Mouse (Mus musculus) brain, adult 2 months (tissue): Measurements from ENCODE around the gene Kmt5b.

Experiments used
- DNase-seq: peaks from one replicate; pipeline ENCODE4 v3.0.0; 2011; ENCODE audit warnings: low read depth, low spot score

The Kmt5b gene

DNA sequence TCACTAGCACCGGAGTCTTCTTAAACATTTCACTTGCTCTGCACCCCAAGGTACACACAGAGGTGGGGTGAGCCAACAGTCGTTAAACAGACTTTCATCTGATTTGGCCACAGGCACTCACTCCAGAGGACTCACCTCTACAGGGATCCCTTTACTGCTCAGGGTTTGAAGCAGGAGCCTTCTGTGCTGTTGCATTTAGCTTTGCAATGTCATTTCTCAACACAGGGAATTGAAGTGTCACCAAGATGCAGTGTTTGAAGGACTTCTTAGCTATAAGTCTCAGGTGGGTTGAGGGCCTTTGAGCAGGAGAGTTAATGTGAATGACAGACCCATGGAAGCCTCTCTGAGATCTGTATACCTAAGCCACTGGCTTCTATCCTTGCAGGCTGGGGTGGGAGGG is 76.4 kb downstream of the Kmt5b start:
- DNase-seq, result no peak

DNA sequence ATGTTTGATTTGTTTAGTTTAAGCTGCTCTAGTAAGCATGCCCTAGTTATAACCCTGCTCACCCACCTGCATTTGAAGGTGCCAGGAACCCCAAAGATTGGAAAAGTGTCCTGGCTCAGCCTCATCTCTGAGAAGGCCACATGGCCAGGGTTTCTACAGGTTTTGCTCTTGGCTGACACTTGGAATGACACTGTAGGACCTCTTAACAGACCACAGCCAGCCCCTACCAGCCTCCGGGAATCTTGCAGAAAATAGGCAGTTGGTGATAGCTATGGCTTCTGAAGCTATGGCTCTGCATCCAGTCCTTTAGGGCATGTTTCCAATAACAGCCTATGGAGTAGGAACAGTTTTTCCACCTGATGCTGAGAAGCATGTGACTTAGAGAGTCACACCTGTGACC is 77.6 kb downstream of the Kmt5b start:
- DNase-seq, result peak; percentile 61

DNA sequence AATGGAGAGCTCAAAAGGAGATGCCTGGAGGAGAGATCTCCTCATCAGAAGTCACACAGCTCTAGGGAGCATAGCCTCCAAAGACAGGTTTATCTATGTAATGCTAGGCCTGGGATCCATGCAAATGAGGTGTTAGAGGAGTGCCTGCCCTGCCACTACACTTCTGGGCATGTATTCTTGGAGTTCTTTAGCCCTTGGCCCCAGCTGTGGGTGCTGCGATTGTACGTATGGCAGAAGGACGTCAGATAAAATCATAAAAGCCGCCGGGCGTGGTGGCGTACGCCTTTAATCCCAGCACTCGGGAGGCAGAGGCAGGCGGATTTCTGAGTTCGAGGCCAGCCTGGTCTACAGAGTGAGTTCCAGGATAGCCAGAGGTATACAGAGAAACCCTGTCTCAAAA is 78.1 kb downstream of the Kmt5b start:
- no peak for DNase-seq

DNA sequence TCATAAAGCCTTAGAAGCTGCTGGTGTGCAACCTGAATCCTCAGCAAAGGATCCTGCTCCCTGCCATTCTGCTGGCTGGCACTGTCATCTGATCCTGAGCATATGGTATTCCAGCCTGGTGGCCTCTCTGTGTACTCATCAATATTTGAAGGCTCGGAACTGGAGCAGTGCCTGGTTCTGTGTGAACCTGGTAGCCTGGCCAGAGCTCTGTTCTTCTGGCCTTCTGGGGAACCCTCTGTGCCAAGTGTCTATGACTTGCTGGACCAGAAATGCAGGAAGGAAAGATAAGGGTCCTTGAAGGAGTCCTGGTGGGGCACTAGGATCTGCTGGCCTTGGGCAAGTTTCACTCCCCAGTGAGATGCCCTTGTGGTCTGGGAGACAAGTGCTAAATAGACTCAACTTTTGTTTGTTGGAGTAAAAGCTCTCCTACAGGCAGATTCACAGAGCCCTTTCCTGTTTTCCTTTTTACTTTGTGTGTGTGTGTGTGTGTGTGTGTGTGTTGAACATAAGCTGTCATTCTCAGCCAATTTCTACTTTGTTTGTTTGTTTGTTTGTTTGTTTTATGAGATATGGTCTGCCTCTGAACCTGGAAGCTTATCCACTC is 78.7 kb downstream of the Kmt5b start:
- peak; percentile 98 for DNase-seq

DNA sequence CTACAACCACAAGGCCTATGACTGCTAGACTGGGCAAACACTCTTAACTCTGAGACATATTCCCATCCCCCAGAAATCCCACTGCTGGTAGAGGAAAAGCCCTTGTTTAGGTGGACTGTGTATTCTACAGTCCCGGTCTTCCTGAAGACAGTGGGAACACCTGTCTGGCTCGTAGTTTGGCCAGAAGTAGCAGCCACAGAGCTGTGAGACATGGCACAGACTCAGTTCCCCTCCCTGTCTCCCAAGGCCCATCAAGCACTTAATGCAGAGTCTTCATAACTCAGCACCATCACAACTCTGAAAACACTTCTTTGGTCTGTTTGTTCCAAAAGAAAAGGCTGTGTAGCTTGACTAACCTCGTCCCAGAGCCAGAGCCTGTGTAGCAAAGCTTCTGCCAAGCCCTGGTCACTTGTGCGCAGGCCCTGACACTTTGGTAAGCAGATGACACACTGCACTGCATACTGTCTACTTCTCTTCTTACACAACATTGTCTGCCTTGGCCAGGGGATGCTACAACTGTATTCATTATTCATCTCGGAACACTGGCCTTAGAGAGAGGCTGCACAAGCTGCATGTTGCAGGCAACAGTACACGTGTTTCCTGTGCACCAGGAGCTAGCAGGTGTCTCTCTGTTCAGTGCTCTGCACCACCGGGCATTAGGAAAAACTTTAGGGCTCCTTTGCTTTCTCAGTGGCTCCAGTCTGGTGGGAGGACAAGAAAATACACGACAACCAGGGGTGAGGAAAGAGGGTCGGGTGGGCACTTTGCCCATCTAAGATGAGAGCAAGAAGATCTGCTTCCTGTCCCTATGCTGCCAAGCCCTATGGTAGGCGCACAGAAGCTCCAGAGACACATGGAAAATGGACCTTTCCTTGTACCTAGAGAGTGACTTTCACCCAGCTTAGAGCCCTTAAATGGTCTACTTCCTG is 79.7 kb downstream of the Kmt5b start:
- DNase-seq, result no peak

DNA sequence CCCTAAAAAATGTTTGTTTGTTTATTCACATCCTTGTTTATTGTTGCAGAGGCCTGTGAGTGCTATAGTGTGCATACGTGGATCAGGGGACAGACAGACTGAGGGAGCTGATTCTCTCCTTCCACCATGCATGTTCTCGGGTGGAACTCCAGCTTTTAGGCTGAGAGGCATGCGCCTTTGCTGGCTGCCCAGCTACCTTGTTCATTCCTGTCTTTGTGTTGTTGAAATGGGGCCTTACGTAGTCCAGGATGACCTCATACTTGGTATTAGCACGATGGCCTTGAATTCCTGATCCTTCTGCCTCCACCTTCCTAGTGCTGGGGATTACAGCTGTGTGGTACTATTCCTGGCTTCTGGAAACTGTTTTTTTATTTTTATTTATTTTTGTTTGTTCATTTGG is 80.5 kb downstream of the Kmt5b start:
- DNase-seq, result no peak

DNA sequence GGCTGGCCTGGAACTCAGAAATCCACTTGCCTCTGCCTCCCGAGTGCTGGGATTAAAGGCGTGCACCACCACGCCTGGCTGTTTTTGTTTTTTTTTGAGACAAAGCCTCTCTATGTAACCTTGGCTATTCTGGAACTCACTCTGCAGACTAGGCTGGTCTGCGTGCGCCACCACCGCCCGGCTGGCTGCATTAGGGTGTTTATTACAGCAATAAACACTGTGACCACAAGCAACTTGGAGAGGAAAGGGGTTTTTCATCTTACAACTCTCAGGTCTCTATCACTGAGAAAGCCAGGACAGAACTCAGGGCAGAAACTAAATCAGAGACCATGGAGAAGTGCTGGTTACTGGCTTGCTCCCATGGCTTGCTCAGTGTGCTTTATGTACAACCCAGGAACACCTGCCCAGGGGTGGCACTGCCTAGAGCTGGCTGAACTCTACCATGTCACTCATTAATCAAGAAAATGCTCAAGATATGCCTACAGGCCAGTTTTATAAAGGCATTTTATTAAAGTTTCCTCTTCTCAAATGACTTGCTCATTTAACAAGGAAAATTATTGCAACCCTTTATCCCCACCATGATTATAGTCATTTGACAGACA is 81.1 kb downstream of the Kmt5b start:
- DNase-seq, result no peak

DNA sequence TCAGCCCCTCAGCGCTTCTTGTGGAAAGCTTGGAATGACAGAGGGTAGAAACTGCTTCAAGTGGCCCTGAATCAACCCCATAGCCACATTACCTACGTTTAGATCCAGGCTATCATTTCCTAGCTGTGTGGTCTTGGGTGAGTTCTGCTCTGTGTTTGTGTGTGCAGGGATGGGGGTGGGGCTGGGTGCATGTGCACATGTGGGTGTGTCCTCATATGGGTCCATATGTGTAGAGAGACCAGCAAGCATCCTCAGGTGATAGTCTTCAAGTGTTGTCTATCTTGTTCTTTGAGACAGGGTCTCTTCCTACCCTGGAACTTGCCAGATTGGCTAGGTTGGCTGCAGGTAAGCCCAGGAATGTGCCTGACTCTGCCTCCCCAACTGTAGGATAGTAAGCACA is 82.0 kb downstream of the Kmt5b start:
- DNase-seq, result no peak

DNA sequence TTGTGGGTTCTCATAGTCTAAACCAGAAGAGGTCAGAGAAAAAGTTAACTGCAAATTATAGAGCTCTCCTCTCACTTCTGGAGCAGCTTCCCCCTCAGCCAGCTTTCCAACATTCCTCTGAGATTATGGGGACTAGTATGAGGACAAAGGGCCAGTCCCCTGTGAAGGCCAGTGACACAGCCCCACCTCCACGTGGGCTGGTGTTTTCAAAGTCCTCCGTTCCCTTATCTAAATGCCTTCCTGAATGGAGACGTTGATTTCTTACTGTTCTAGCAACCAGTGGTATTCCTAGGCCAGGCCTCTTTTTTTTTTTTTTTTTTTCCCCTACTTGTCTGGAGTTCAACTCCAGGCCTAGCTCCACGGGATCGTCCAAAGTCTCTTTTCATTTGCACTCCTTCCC is 82.9 kb downstream of the Kmt5b start:
- no peak for DNase-seq

DNA sequence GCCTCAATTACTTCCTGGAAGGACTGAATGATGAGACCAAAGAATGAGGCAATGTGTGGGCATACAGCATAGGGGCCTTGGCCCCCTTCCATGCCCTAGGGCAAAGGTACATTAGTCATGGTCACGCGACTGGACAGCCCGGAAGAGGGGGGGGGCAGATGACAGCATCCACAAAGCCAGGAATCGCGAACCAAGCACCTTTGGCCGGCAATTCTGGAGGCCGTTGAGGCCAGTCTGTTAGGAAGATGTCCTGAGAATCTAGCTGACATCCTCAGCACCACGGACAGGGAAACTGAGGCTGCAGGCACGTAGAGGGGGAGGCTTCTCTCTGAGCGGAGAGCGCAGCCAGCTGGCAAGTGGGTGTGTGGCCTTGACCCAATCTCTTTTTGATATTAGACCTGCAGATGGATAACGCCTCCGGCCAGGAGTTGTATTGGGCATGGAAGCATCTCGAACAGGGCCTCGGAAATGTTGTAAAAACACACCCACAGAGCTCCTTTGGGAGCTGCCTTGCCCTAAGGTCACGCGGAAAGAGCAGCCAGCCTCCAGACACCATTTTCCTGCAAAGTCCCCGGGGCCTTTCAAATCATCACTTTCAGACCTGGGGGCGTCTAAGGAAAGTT is 83.7 kb downstream of the Kmt5b start:
- peak; percentile 50 for DNase-seq

DNA sequence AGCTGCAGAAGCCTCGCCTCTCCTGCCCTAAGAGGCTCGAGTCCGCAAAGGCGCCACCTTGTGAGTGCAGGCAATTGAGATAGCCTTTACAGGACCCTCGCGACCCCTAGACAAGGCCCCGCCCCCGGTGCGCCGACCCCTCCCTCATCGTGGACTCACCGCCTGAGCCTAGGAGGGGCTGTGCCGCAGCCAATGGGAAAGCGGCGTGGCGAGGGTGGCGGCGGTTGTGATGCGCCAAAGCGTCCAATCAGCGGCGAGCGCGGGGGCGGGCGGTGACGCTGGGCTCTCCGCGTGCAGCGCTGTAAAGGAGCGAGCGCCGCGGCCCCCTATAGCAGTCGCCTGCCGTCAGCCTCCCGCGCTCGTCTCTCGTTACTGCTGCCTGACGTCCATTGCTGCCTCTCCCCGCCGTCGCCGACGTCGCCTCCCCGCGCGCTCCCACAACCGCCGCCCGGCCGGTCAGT is 84.3 kb downstream of the Kmt5b start, which contains the start of gene Chka:
TSS of gene Chka (plus strand) at position 272 of the 461 bp plus-strand sequence.
- peak; percentile 99 for DNase-seq

DNA sequence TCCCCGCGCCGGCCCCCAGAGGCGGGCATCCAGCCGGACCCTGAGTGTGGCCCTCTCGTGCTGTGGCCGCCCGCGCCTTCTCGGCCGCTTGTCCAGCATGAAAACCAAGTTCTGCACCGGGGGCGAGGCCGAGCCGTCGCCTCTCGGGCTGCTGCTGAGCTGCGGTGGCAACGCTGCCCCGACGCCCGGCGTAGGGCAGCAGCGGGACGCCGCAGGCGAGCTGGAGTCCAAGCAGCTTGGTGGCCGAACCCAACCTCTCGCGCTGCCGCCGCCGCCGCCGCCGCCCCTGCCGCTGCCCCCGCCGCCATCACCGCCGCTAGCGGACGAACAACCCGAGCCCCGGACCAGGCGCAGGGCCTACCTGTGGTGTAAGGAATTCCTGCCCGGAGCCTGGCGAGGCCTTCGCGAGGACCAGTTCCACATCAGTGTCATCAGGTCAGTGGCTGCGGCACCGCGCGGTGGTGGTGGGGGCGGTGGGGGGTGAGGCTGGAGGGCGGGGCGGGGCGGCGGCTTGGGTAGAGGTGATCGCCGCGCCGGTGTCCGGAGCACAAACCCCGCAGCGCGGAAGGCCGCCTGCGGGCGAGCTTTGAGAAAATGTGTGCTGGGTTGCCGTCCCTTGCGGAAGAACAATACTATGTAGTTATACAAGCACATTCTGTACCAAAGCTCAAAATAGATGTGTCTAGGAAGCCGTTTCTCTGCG is 84.9 kb downstream of the Kmt5b start:
- DNase-seq, result peak; percentile 73

DNA sequence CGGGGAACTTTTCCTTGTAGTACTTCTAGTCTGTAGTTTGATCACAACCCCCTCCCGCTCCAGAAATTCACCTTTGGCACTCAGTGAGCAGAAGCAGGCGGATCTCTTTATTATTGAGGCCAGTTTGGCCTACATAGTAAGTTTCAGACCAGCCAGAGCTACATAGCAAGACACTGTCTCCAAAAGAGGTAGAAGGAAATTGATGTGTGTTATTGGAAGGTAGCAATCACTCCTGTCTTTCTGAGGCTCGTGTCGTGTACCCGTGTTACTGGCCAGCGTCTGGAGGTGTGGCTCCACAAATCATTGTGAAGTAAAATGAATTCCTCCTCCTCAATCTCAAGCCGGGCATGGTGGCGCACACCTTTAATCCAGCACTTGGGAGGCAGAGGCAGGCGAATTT is 85.9 kb downstream of the Kmt5b start:
- DNase-seq, result no peak

DNA sequence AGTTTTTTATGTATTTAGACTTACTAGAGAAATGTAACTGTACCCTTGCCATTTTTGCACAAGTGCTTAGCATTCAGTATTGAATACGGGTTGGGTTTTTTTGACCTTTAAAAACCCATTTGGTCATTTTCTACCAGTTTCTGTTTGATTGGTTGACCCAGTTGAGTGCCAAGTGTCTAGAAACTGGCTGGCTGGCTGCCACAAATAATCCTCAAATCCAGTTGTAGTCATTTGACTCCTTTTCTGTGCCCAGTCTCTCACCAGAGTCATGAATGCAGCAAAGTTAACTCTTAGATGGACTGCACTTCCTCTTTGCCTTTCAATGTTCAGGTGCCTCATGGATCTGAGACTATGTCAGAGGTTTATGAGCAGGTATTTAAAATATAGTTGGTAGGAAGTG is 86.7 kb downstream of the Kmt5b start:
- DNase-seq, result peak; percentile 51

DNA sequence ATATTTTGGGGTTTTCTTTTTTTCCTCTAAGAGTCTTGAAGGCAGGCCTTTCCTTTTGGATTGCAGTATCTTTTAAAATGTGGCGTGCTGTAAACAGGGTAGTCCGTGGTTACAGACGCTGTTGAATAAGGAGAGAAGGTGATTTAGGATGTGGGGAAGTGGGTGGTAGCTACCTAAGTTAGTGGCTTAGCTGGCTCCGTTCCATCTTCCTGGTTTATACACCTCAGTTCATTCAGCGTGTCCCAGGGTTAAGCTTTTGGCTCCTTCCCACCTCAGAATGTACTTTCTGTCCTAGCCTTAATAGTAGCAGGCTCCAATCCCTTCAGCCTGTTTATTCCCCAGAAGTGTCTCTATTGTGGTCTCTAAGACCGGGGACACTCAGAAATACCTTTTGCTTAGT is 87.9 kb downstream of the Kmt5b start:
- DNase-seq, result no peak

DNA sequence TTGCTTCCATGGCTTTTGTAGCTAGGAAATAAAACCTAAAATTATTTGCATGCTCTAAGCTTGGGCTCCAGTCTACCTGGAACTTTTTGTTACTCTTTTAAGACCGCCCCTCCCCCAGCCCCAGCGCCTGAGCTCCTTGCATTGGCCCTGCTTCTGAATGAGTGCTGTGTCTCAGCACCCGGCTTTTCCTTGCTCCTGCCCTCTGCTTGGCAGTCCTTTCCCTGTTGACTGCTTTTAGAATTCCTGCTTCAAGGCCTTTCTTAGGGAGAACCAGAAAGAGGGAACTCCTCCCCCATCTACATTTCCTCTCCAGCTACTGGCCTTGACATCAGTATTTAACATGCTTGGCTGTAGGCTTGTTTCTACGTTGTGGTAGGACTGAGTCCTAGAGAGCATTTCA is 88.4 kb downstream of the Kmt5b start:
- peak; percentile 39 for DNase-seq

DNA sequence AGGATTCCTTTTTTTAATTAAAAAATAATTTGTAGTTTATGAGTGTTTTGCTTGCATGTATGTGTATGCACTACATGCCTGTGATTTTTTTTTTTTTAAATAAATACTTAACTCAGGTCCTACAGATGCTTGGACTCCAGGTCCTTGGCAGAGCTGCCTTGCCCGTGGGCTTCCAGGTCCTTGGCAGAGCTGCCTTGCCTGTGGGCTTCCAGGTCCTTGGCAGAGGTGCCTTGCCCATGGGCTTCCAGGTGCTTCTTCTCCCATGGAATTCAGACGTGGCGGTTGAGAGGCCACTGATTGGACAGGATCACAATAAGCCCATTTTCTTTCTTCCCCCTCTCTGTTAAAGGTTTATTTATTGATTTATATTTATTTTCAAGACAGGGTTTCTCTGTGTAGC is 90.0 kb downstream of the Kmt5b start:
- peak; percentile 61 for DNase-seq

DNA sequence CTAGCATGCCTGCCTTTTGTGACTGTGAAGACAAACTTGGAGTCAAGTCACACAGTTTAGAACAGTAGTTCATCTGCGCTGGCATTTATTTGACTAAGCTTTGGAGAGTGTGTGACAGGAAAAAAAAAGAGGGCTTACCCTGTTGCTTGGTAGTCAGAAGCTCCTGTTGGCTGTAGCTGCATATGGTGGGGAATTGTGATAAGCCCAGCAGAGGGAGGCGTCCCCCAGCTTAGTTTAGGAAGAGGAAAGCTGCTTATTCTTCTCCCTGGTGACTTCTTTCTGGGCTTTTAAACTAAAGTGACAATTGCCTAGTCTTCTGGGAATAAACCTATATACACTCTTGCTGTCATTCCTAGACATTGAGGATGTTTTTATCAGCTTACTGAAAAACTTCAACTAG is 95.5 kb downstream of the Kmt5b start:
- DNase-seq, result no peak

DNA sequence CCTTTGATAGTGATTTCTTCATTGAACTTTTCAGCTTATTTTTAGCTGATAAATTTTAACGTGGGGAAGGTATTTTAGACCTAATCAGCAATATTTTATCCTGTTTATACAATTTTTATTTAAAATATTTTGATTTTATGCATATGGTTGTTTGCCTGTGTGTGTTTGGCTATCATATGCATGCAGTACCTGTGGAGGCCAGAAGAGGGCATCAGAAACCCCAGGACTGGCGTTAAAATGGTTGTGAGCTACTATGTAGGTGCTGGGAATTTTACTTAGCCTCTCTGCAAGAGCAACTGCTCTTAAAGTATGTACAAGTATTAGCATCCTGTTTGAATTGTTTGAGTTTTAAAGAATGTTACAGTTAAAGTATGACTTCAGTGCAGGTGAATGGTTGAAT is 97.7 kb downstream of the Kmt5b start:
- no peak for DNase-seq
